Mouse (Mus musculus): ENCODE measurements around the gene Rabgap1l.
"Not testable (repeated sequence)": the region's sequence is repeated elsewhere in the genome, so short reads cannot be mapped to it uniquely, and the experiment has no call there.

Gene Rabgap1l

DNA sequence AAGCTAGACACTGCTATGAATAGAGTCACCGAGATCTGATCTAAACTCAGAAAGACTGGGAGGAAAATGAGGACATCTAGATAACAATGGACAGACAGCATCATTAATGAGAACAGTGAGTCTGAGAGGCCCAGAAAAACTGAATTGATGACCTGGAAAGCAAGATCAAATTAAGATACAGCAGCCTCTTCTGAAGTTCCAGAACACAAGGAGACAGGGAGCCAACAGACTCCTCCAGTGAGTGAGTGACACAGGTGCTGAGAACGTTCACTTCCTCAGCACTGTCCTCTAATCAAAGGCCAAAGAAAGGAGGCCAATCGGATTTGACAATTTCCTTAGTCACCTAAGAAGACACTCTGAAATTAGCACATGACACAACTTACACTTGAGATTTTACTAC lies 307.3 kb downstream of the Rabgap1l start:
- no peak for DNase-seq (ENCODE audit: low spot score)

DNA sequence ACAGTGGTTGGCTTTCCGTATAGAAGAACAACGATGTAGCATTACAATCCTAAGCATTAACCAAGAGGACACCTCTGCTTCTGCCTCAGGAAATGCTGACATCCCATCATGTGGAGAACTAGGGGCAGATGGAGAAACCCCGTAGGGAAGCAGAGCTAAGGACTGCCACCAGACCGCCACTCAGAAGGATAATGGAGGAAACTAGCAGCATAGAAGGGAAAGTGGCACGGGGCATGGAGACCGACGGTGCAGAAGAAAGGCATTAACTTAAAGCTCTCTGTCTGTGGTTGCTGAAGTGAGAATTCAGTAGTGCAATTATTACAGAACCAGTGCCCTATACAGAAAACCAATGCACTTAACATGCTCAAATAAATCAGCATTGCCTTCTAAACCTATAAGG lies 308.0 kb downstream of the Rabgap1l start:
- DNase-seq (ENCODE audit: low spot score): no peak

DNA sequence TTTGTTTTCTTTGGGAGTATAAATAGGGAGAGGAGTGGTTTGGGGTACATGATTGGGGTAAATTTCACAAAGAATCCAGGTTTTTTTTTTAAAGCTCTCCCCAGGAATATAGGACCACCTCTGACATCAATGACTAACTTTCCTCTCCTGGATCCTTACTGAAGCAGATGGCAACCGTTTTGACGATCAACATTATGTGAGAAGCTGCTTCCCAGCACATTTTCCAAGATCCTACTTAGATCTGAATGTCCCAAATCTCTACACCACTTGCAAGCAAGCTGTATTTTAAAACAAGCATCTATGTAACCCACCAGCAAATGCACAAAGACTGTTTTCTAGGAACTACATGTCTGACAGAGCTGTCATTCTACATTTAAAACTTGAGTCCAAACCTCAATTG lies 311.4 kb downstream of the Rabgap1l start:
- no peak for DNase-seq (ENCODE audit: low spot score)

DNA sequence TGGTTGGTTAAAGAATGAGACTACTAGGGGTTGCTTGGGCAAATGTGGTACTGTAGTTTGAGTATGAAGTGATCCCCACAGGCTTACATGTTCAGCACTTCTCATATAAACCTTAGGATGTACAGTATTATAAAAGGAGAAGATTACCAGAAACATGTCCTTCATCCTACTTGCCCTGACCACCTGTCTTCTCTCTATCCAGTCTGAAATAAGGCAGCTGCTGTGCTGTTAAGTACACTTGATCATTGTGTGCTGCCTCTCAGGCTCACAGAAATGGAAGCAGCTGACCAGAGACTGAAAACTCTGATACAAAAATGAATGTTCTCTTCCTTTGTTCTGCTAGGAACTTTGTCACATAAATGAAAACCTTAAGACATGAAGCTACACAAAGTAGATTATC lies 325.6 kb downstream of the Rabgap1l start:
- DNase-seq (ENCODE audit: low spot score): no peak

DNA sequence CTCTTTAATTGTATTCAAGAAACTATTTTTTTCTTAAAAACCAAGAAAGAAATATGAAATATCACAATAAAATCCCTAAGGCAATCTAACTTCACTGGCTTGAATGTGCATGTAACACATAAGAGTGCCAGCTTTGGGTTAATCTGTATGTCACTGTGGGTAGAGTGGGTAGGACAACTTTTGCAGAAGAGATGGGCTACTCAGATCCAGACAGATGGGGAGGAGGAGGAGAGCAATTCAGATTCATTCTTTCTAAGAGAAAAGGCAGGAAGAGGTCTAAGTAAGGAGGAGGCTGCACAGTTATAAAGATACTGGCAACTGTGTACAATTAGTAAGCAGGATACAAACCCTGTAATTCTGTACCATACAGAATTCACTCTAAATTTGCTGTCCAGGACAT lies 327.8 kb downstream of the Rabgap1l start:
- no peak for DNase-seq (ENCODE audit: low spot score)

DNA sequence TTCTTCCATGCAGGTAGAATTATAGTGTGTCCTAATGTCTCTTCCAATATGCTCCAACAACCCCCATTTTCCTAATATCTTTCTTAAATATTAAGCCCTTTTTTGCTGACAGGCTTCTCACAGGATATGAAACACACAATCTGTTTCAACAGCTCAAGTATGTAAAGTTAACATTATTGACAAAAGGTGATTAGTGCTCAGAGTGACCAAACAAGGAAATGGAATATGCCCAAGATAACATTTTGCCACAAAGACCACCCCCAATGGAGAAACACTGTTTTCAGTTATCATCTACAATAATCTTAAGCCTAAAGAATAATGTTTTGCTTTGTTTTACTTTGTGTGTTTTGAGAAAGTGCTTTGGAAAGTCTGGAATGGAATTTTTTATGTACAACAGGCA lies 328.9 kb downstream of the Rabgap1l start:
- no peak for DNase-seq (ENCODE audit: low spot score)

DNA sequence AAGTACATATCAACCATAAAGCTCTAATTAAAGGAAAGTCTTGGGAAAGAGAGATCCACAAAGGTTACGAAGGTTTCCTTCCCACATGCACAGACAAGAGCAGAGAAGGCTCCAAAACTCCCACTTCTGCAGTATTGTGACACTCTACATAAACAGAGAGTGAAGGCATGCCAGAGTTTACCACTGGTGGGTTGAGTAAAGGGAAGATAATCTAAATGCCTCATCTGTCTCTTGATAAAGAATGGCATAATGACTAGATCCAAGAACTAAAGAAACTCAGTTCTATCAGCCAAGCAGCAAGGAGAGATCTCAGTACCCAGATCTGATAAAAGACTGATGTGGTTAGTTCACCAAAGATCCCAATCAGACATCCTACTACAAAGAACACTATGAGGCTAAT lies 332.7 kb downstream of the Rabgap1l start:
- DNase-seq (ENCODE audit: low spot score): no peak

DNA sequence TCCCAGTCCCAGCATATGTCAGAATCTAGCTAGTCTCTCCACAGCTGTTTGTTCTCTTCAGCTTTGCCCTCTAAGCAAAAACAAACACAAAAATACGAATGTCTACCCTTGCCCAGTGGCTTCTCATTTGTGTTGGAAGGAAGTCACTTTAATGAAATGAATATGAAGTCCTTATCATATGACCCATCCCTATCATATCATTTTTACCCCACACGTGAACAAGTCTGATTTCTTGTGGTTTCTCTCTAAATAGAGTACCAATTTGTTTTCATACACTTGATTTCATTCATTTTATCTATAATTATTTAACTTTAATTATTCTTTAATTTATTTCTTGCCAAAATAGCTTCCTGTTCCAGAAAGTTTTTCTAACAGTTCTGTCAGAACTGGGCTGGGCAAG lies 341.3 kb downstream of the Rabgap1l start:
- no peak for DNase-seq (ENCODE audit: low spot score)

DNA sequence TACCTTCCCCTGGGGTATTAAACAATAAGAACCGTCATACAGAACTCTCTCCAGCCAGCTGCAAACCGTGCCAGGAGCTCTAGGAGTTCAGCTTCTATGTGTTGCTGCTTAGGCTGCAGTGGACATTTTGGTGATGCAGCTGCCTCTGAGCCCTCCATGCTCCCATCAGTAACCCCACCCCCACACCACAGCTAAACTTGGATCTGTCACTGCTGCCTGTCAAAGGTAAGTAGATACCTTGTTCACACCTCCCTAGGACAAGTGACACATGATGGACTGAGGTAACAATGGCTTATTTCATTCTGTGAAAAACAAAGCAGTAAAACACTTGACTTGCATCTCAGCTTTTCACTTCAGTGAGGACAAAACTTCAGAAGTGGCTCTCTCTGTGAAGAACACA lies 344.3 kb downstream of the Rabgap1l start:
- DNase-seq (ENCODE audit: low spot score): no peak

DNA sequence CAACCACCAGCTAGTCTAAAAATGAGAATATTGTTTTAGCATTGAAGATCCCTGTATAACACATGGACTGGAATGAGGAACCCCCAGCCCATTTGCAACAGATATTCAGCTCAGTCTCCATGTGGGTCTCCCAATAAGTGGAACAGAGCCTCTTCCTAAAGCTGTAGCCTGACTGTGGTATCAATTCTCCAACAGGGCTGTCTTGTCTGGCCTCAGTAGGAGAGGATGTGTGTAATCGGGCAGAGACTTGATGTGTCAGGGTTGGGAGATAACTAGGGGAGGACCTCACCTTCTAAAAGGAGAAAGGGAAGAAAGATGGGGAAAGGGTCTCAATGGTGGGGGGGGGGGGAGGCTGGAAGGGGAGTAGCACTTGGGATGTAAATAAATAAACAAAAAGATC lies 346.2 kb downstream of the Rabgap1l start:
- no peak for DNase-seq (ENCODE audit: low spot score)

DNA sequence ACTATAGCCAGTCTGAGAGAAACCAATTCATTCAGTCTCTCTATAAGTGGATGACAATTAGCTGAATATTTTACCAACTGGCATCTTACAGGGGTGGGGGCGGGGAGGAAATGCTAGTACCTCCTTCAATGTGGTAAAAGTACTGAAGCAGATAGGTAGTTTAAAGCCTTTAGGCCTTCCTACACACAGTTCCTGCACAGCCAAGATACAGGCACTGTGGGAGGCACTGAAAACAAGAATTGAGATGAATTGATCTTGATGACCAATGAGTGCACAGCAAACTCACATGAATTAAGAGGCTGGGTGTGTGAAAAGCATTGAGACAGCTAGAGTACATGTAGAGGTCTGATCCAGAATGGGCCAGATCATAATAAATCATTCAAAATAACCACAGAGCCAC lies 349.5 kb downstream of the Rabgap1l start:
- no peak for DNase-seq (ENCODE audit: low spot score)

DNA sequence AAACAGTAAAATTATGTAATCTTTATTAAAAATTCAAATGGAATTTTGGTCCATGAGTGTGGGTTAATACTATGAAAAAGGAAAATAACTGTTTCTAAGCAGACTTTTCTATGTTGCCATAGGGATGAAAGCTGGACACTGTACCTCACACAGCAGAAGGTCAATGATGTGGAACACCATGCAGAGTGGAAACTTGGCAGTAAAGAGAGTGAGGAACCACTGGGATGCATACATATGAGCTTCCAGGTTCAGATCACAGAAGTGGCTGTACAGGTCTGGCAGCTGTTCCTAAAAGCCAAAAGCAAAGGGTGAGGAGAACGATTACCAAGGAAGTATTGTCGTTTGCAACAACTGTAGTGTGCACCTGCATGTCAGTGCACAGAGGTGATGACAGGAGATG lies 351.3 kb downstream of the Rabgap1l start:
- DNase-seq (ENCODE audit: low spot score): no peak

DNA sequence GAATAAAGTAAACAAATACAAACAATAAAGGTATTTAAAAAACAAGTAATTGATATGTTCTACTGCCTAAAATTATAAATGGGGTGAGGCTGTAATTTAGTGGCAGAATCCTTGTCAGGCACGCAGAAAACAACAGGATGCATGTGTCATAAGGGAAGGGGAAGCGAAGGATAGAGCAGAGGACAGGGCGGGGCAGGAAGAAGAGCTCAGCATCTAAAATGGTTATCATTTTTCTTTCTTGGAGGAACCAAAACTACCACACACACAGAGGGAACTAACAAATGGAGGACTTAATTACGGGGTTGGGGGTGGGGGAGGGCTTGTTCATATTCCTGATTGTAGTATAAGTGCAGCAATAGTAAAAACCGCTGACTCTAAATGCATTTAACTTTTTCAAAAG lies 351.9 kb downstream of the Rabgap1l start:
- no peak for DNase-seq (ENCODE audit: low spot score)

DNA sequence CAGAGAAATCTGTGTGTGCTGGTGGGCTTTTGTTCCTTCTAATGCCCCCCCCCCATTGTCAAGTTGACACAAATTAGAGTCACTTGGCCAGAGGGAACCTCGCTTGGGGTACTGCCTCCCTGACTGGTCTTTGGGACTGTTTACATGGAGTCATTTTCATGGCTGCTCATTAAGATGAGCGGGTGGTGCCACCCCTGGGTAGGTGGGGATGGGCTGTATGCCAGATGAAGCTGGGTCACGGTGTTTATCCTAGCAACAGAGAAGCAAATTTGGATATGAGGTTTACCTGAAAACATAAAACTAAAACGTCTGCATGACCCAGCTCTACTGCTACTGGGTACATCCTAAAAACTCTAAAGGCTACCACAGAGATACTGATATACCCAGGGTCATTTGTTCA lies 354.2 kb downstream of the Rabgap1l start:
- DNase-seq (ENCODE audit: low spot score): no peak

DNA sequence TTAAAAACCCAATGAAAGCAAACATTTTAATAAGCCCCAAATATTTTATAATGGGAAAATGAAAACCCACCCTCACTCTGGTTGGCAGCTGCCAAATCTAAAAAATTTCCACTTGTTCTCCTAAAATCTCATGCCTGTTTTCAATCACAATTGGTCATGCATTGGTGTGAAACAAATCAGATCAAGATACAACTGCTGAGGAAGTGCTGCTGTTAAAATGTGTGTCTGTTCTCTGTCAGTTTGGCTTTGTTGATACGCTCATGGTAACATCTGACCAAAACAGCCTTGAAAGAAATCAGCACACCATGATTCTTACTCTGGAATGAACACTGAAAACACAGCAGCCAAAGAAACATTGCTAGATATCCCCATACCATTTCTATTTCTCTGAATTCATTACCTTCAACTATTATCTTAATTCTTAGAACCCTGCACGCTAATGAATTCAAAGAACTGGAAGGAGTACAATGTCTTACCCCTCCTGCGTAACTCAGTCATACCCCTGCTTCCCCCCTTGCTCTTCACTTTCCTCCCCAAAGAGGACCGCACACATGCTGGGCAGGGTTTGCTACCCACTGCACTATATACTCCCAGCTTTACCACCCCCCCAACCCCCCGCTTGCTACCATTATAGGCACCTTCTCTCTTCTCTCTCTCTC lies 375.7 kb downstream of the Rabgap1l start:
- DNase-seq (ENCODE audit: low spot score): no peak

DNA sequence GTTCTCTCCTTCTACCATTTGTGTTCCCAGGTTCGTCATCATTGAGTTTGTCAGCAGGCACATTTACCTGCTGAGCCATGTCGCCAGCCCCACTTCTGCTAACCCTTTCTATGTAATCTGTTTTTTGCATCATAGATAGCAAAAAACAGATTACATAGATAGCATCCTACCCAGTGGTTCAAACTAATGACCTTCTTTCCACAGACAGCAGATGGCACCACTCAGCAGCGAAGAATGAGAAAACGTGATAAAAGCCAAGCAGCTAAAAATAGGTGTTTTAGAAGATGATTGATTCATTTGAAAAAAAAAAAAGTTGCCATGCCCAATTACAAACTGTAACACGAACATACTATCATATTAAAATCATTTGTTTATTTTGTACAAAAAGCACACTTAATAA lies 382.2 kb downstream of the Rabgap1l start:
- no peak for DNase-seq (ENCODE audit: low spot score)

DNA sequence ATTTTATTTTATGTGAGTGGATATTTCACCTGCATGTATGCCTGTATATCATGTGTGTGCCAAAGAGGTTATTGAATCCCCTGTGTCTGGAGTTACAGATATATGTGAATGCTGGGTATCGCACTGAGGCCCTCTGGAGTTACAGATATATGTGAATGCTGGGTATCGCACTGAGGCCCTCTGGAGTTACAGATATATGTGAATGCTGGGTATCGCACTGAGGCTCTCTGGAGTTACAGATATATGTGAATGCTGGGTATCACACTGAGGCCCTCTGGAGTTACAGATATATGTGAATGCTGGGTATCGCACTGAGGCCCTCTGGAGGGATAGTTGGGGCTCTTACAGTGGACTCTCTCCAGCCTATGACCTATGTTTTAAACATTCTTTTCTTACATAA lies 383.3 kb downstream of the Rabgap1l start:
- not testable (repeated sequence) for DNase-seq (ENCODE audit: low spot score)

DNA sequence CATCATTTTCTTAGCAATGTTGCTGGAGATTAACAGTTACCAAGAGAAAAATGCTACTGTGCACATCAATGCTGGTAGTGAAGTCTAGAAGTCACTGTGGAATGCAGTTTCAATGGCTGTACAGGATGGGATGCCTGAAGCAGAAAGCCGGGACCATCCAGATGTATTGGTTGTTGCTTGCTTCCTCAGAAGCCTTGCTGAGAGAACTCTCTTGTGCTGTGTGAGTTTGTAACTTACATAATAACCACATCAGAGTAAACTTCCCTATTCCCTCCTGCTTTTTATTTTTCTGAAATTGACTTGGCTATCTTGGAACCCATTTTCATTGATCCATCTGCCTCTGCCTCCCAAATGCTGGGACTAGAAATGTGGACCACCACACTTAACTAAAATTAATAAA lies 383.9 kb downstream of the Rabgap1l start:
- DNase-seq (ENCODE audit: low spot score): no peak

DNA sequence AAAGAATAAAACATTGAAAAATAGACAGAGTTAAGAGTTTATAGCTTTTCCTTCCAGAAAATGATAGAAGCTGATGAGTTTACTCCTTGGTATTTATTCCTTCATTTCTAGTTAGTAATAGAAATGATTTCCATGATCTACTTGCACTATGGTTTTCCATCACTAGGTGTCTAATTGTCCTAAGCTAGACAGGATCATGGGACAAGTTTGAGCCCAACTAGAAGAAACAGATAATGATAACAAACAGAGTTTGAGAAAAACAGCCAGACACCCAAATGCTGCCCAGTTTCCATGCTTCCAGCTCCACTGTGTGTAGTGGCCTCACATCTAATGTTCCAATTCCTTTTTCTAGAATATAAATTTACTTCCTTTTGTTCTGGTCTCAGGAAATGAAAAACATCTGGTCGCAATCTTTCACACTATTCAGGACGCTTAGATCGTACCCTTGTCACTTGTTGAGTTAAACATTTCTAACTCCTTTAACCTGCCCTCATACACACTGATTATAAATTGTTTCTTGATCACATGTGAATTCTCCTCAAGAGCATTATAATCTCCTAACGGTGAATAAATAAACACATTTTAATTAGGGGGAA lies 384.6 kb downstream of the Rabgap1l start:
- no peak for DNase-seq (ENCODE audit: low spot score)

DNA sequence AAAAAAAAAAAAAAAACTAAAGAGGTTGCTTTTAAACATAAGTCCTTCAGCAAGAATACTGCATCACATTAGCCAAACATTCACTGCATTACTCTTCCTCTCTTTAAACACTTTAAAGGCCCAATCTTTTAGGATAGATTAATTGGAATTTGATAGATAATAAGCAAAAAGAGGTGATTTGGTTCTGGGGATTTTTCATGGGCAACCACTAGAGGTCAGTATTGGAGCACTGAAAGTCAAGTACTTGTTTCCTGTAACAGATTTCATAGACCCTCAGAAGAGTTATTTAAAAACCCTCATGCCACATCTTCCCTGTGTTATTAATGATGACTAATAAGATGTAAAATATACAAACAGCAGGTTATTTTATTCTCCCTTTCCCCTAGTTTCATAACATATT lies 393.6 kb downstream of the Rabgap1l start:
- DNase-seq (ENCODE audit: low spot score): no peak

DNA sequence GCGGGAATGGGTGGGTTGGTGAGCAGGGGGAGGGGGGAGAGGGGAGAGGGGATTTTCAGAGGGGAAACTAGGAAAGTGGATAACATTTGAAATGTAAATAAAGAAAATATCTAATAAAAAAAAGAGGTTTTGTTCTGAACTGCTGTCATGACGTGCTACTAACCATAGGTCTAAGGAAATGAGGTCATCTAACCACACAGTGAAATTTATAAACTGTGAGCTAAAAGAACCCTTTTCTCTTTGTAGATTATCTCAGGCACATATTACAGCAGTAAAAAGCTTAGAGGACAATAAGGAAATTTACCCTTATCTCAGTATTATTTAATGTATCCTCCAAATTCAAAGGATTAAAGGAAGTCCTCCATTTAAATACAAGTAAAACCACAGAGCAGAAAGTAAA lies 396.0 kb downstream of the Rabgap1l start:
- DNase-seq (ENCODE audit: low spot score): no peak

DNA sequence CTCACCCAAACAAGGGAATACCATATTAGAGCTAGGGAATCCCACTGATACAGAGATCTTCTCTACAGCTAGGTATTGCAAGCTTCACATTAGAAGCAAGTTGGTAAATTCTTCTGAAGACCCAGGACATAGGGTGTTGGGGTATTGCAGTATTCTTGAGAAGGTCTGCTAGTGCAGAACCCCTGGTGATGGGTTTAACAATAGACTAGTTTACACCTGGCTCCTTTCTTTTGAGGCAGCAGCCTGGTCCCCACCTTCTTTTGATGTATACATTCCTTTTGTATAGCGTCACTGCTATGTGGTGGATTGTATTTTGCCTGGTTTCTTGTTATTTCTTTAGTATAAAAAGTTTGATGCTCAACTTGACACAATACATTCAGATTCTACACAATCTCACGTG lies 405.6 kb downstream of the Rabgap1l start:
- no peak for DNase-seq (ENCODE audit: low spot score)

DNA sequence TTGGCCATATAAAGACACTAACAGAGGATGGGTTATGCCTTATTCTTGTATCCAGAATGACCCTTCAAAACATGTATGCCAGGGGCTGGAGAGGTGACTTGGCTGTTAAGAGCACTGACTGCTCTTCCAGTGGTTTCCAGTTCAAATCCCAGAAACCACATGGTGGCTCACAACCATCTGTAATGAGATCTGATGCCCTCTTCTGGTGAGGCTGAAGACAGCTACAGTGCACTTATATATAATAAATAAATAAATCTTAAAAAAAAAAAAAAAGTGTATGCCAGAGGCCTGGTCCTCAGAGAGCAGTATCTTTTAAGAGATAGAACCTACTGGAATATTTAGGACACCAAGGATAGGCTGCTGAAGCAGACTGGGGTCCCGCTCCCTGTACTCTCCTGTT lies 414.6 kb downstream of the Rabgap1l start:
- no peak for DNase-seq (ENCODE audit: low spot score)

All from ovary, postnatal 10 days (tissue).